16 mouse cellular contexts compared by ENCODE assay signal in genomic region chr9:58045646-58046045, GRCm38 (mm10). TPM values are rescaled to one million over a fixed set of nuclear protein-coding genes. Genes with fewer than 3 reads are reported as not detected.
A peak's percentile ranks its signal among the peaks of the same experiment; 100 is the strongest.
DNase-seq lines count a peak whose midpoint lies in the region; ATAC-seq and TF ChIP-seq lines count a peak whose summit lies in the region.
"Had no signal": no experiment of that assay in that cellular context is flagged by ENCODE, and none has a peak within 500 bp of the region (broad histone marks: within the 10 kb centered on the region; RNA-seq: fewer than 3 reads in every experiment).

No protein-coding gene starts in this region.

- no peak for TF ChIP-seq CTCF in CH12.LX (conservative IDR thresholded peaks at IDR 0.05 in 1 of 2, IDR thresholded peaks at IDR 0.05 in 1 of 2; ENCODE audit: low read depth in 2 of 2, low read length in 2 of 2)
- no peak for TF ChIP-seq CTCF in brain, embryonic 14.5 days (IDR thresholded peaks at IDR 0.05; ENCODE audit: borderline replicate concordance, extremely low read depth, insufficient read depth, insufficient read length)
- TF ChIP-seq CTCF in cerebellum, adult 2 months (IDR thresholded peaks at IDR 0.05; ENCODE audit: borderline replicate concordance, insufficient read depth, low read depth, low read length) = no peak

- no peak overlapping the region for H3K27ac ChIP-seq in CH12.LX (ENCODE audit: insufficient read depth, low read depth)
- peak overlapping the region; percentile 46 for H3K27ac ChIP-seq in forebrain, embryonic 16.5 days (ENCODE audit: low read length)
- H3K27ac ChIP-seq in midbrain, embryonic 13.5 days = peak overlapping the region; percentile 86
- no peak overlapping the region for H3K27ac ChIP-seq in liver, embryonic 11.5 days (ENCODE audit: low read depth, low read length)
- no peak overlapping the region for H3K27ac ChIP-seq in cerebellum, adult 2 months (ENCODE audit: insufficient read depth, low read length)
- H3K27ac ChIP-seq: liver, embryonic 13.5 days had no signal

- no peaks in the 10 kb centered on the region for H3K79me2 ChIP-seq in CH12.LX (replicated peaks; ENCODE audit: control insufficient read depth, extremely low read depth, insufficient read depth, poor library complexity, severe bottlenecking)

- peaks cover 13 to 45% of the 10 kb centered on the region in 2 experiments for H3K4me1 ChIP-seq in CH12.LX (ENCODE audit: control insufficient read depth in 1 of 2, insufficient read depth in 2 of 2)
- H3K4me1 ChIP-seq in forebrain, embryonic 16.5 days (replicated peaks; ENCODE audit: control insufficient read depth, insufficient read depth, low read length) = peaks cover 78% of the 10 kb centered on the region
- peaks cover 96% of the 10 kb centered on the region for H3K4me1 ChIP-seq in midbrain, embryonic 13.5 days (replicated peaks)
- peaks cover 4% of the 10 kb centered on the region for H3K4me1 ChIP-seq in liver, embryonic 11.5 days (replicated peaks; ENCODE audit: control insufficient read depth, insufficient read depth, low read length)
- no peaks in the 10 kb centered on the region for H3K4me1 ChIP-seq in cerebellum, adult 2 months (ENCODE audit: control insufficient read depth, insufficient read depth, low read length)
- H3K4me1 ChIP-seq: liver, embryonic 13.5 days had no signal

- no peaks in the 10 kb centered on the region for H3K9me3 ChIP-seq in CH12.LX (replicated peaks; ENCODE audit: low read length)
- H3K9me3 ChIP-seq in forebrain, embryonic 16.5 days (ENCODE audit: control insufficient read depth, low read length) = no peaks in the 10 kb centered on the region
- H3K9me3 ChIP-seq in midbrain, embryonic 13.5 days = no peaks in the 10 kb centered on the region
- no peaks in the 10 kb centered on the region for H3K9me3 ChIP-seq in liver, embryonic 11.5 days (ENCODE audit: control insufficient read depth, low read length)
- H3K9me3 ChIP-seq: liver, embryonic 13.5 days had no signal

- H3K27me3 ChIP-seq in CH12.LX (replicated peaks) = peaks cover 3% of the 10 kb centered on the region
- no peaks in the 10 kb centered on the region for H3K27me3 ChIP-seq in forebrain, embryonic 16.5 days (replicated peaks; ENCODE audit: control insufficient read depth, insufficient read depth, low read length)
- H3K27me3 ChIP-seq in midbrain, embryonic 13.5 days = peaks cover 9% of the 10 kb centered on the region; the same call in 1 of the 2 replicates
- peaks cover 24% of the 10 kb centered on the region for H3K27me3 ChIP-seq in liver, embryonic 11.5 days (replicated peaks; ENCODE audit: control insufficient read depth, insufficient read depth, low read length)
- H3K27me3 ChIP-seq in cerebellum, adult 2 months (ENCODE audit: control insufficient read depth, insufficient read depth, low read length) = no peaks in the 10 kb centered on the region

- no peak for TF ChIP-seq EP300 in CH12.LX (IDR thresholded peaks at IDR 0.05; ENCODE audit: low read length)

- TF ChIP-seq RAD21 in CH12.LX (IDR thresholded peaks at IDR 0.05; ENCODE audit: low read depth, low read length) = no peak

- H3K4me2 ChIP-seq in CH12.LX (ENCODE audit: insufficient read depth, low read depth, poor library complexity, severe bottlenecking) = no peak overlapping the region
- no peak overlapping the region for H3K4me2 ChIP-seq in forebrain, embryonic 16.5 days (ENCODE audit: low read length)
- no peak overlapping the region for H3K4me2 ChIP-seq in midbrain, embryonic 13.5 days (replicated peaks)
- H3K4me2 ChIP-seq in liver, embryonic 11.5 days = no peak overlapping the region
- H3K4me2 ChIP-seq: liver, embryonic 13.5 days had no signal

- H3K4me3 ChIP-seq in CH12.LX (replicated peaks in 1 of 3; ENCODE audit: low read depth in 2 of 3, low read length in 2 of 3, poor library complexity in 1 of 3) = no peak overlapping the region
- H3K4me3 ChIP-seq in forebrain, embryonic 16.5 days (replicated peaks; ENCODE audit: low read length) = no peak overlapping the region
- no peak overlapping the region for H3K4me3 ChIP-seq in midbrain, embryonic 13.5 days (replicated peaks)
- no peak overlapping the region for H3K4me3 ChIP-seq in liver, embryonic 11.5 days (ENCODE audit: low read depth, low read length)
- no peak overlapping the region for H3K4me3 ChIP-seq in cerebellum, adult 2 months (replicated peaks; ENCODE audit: insufficient read depth, low read depth, low read length)
- H3K4me3 ChIP-seq: liver, embryonic 13.5 days had no signal

- dilution Hi-C loops in CH12.LX (cut with MboI; ENCODE audit: extremely low pct_ligation_motif_present, extremely low pct_unique_long_range_greater_than_20kb, low sequenced_read_pairs) = no loop called here

- 9% methylated on average over 4 of the region's 4 CpGs for WGBS in forebrain, embryonic 16.5 days
- WGBS in midbrain, embryonic 13.5 days = 14% methylated on average over 4 of the region's 4 CpGs
- WGBS in liver, embryonic 11.5 days = 37% methylated on average over 4 of the region's 4 CpGs
- WGBS in cerebellum, adult 2 months = 80% methylated on average over 4 of the region's 4 CpGs

- H3K36me3 ChIP-seq in CH12.LX (replicated peaks in 1 of 2; ENCODE audit: control insufficient read depth in 1 of 2, insufficient read depth in 1 of 2, low read length in 1 of 2) = no peaks in the 10 kb centered on the region
- no peaks in the 10 kb centered on the region for H3K36me3 ChIP-seq in forebrain, embryonic 16.5 days (ENCODE audit: control insufficient read depth, insufficient read depth)
- no peaks in the 10 kb centered on the region for H3K36me3 ChIP-seq in midbrain, embryonic 13.5 days
- no peaks in the 10 kb centered on the region for H3K36me3 ChIP-seq in liver, embryonic 11.5 days (ENCODE audit: control insufficient read depth, insufficient read depth, low read length)
- H3K36me3 ChIP-seq: liver, embryonic 13.5 days had no signal

- peak; percentile 47 for DNase-seq in CH12.LX (ENCODE audit: extremely low read depth)
- DNase-seq in brain, embryonic 14.5 days (ENCODE audit: low read depth) = peak; percentile 84
- no peak for DNase-seq in liver, embryonic 11.5 days (ENCODE audit: low spot score)
- no peak for DNase-seq in cerebellum, adult 2 months
- no peak for DNase-seq in left cerebral cortex, adult 9 months (ENCODE audit: low spot score in 2 of 2)
- DNase-seq in natural killer cell, adult 2 months (ENCODE audit: low spot score in 2 of 2) = no peak
- DNase-seq: adrenal gland, postnatal 36 days; cerebellum, adult 11-12 months; heart, adult 18-20 months; heart, postnatal 14 days; kidney, postnatal 25 days; liver, embryonic 13.5 days; lung, postnatal 10 days had no signal

- H3K9ac ChIP-seq in CH12.LX (ENCODE audit: insufficient read depth, low read depth) = no peak overlapping the region
- H3K9ac ChIP-seq in forebrain, embryonic 16.5 days (replicated peaks; ENCODE audit: low read depth, low read length) = no peak overlapping the region
- H3K9ac ChIP-seq in midbrain, embryonic 13.5 days (replicated peaks) = peak overlapping the region; percentile 15; the same call in 1 of the 2 replicates
- H3K9ac ChIP-seq in liver, embryonic 11.5 days (ENCODE audit: low read depth, low read length) = no peak overlapping the region
- H3K9ac ChIP-seq: liver, embryonic 13.5 days had no signal

- no peak for ATAC-seq in forebrain, embryonic 16.5 days
- ATAC-seq in midbrain, embryonic 13.5 days = no peak
- ATAC-seq in liver, embryonic 11.5 days (replicated peaks; ENCODE audit: low FRiP score) = no peak
- ATAC-seq: intestine, postnatal 0 days had no signal

- TF ChIP-seq POLR2A in CH12.LX (IDR thresholded peaks at IDR 0.05; ENCODE audit: low read depth, low read length) = no peak
- TF ChIP-seq POLR2A in brain, embryonic 14.5 days (IDR thresholded peaks at IDR 0.05; ENCODE audit: borderline replicate concordance, extremely low read depth, insufficient read depth, insufficient read length, poor library complexity, severe bottlenecking) = no peak
- no peak for TF ChIP-seq POLR2A in cerebellum, adult 2 months (IDR thresholded peaks at IDR 0.05; ENCODE audit: borderline replicate concordance, insufficient read depth, low read length)

- in situ Hi-C loops in CH12.LX (cut with MboI; ENCODE audit: low pct_ligation_motif_present, low pct_unique_long_range_greater_than_20kb, low sequenced_read_pairs) = no loop called here

TF ChIP-seq in CH12.LX, 34 proteins besides CTCF, POLR2A, EP300 and RAD21 (continues in another document):
- TF ChIP-seq USF1 (IDR thresholded peaks at IDR 0.05; ENCODE audit: low read depth, low read length) (peak; percentile 64), JUN (IDR thresholded peaks at IDR 0.05; ENCODE audit: insufficient read depth, low read depth, low read length) (no peak), MAZ (IDR thresholded peaks at IDR 0.05; ENCODE audit: low read depth, low read length) (no peak), USF2 (conservative IDR thresholded peaks at IDR 0.05; ENCODE audit: low read depth, low read length) (peak; percentile 28; the same call in 1 of the 2 replicates), ZNF384 (IDR thresholded peaks at IDR 0.05; ENCODE audit: low read depth, low read length) (no peak), POLR2AphosphoS2 (IDR thresholded peaks at IDR 0.05; ENCODE audit: low read depth, low read length) (no peak), MXI1 (IDR thresholded peaks at IDR 0.05; ENCODE audit: low read depth, low read length) (no peak), ELF1 (IDR thresholded peaks at IDR 0.05; ENCODE audit: low read depth, low read length) (peak; percentile 87), ZMIZ1 (IDR thresholded peaks at IDR 0.05; ENCODE audit: low read depth, low read length) (no peak), CHD2 (IDR thresholded peaks at IDR 0.05; ENCODE audit: low read length) (no peak)

RNA-seq across cellular contexts. Expression of gene Stra6, which starts 17.9 kb away (rescaled TPM):
- total RNA-seq in CH12.LX (2012; rRNA removed) (0.08 TPM in 1 of 2 replicates, not detected in the other), CH12.LX (2014; rRNA removed) (0.08 TPM in 1 of 2 replicates, not detected in the other)
- 0.08 and 0.09 TPM in 2 replicates for polyA plus RNA-seq in CH12.LX (2012; ENCODE audit: insufficient read length, low read depth)
- 14.2 and 18.6 TPM in 2 replicates for polyA plus RNA-seq in brain, embryonic 14.5 days (2012; rRNA removed)
- polyA plus RNA-seq in forebrain, embryonic 16.5 days (2015; fragmentation: Nextera tagmentation; extraction: Ambion mirVana) = 9.2 and 11.7 TPM in 2 replicates
- polyA plus RNA-seq in midbrain, embryonic 13.5 days (2015; fragmentation: Nextera tagmentation; extraction: Ambion mirVana) = 8.1 and 9.9 TPM in 2 replicates
- polyA plus RNA-seq in liver, embryonic 11.5 days (2014; fragmentation: Nextera tagmentation; extraction: Ambion mirVana) = 5.9 and 7.2 TPM in 2 replicates
- polyA plus RNA-seq in cerebellum, adult 2 months (2012; rRNA removed) = 2.8 and 3.9 TPM in 2 replicates

RNA-seq across cellular contexts. Expression of gene Cyp11a1, which starts 39.4 kb away (rescaled TPM):
- 2.6 and 4.6 TPM in 2 replicates for total RNA-seq in CH12.LX (2012; rRNA removed)
- 8.3 and 9.0 TPM in 2 replicates for total RNA-seq in CH12.LX (2014; rRNA removed)
- polyA plus RNA-seq in CH12.LX (2012; ENCODE audit: insufficient read length, low read depth) = 12.1 and 12.8 TPM in 2 replicates
- polyA plus RNA-seq in brain, embryonic 14.5 days (2012; rRNA removed) = 0.66 and 0.68 TPM in 2 replicates
- polyA plus RNA-seq in forebrain, embryonic 16.5 days (2015; fragmentation: Nextera tagmentation; extraction: Ambion mirVana) = 0.30 and 0.66 TPM in 2 replicates
- polyA plus RNA-seq in midbrain, embryonic 13.5 days (2015; fragmentation: Nextera tagmentation; extraction: Ambion mirVana) = 0.30 and 0.38 TPM in 2 replicates
- 0.10 TPM in 1 of 2 replicates, not detected in the other for polyA plus RNA-seq in liver, embryonic 11.5 days (2014; fragmentation: Nextera tagmentation; extraction: Ambion mirVana)
- polyA plus RNA-seq in cerebellum, adult 2 months (2012; rRNA removed) = 3.6 and 3.7 TPM in 2 replicates
- total RNA-seq: heart, adult 18-20 months had no signal

Comparison
In these comparisons a context has a peak if more than half of its experiments do, and no peak if none do; other contexts are left out.
1. DNase-seq: peak in CH12.LX (single experiment) and brain, embryonic 14.5 days (single experiment); none in liver, embryonic 11.5 days (single experiment), cerebellum, adult 2 months (0 of 2), left cerebral cortex, adult 9 months (0 of 2) and natural killer cell, adult 2 months (0 of 2).
2. H3K27ac ChIP-seq: peak in forebrain, embryonic 16.5 days (single experiment) and midbrain, embryonic 13.5 days (single experiment); none in CH12.LX (single experiment), liver, embryonic 11.5 days (single experiment) and cerebellum, adult 2 months (single experiment).